In genomic region chr9:79723090-79723489, GRCm38 (mm10) we compare ENCODE assay signal across 8 mouse cellular contexts. TPM values are rescaled to one million over a fixed set of nuclear protein-coding genes. Genes with fewer than 3 reads are reported as not detected.
DNase-seq lines count a peak whose midpoint lies in the region; ATAC-seq and TF ChIP-seq lines count a peak whose summit lies in the region.
"Had no signal": no experiment of that assay in that cellular context is flagged by ENCODE, and none has a peak within 500 bp of the region (broad histone marks: within the 10 kb centered on the region; RNA-seq: fewer than 3 reads in every experiment).

No protein-coding gene starts in this region.

- 31% methylated on average over 5 of the region's 5 CpGs for WGBS in intestine, postnatal 0 days
- 31% methylated on average over 5 of the region's 5 CpGs for WGBS in intestine, embryonic 15.5 days

- TF ChIP-seq CTCF in intestine, postnatal 0 days (IDR thresholded peaks at IDR 0.05; ENCODE audit: low read depth): peak; percentile 81

- no peak overlapping the region for H3K4me3 ChIP-seq in intestine, postnatal 0 days (ENCODE audit: low read depth, low read length)
- no peak overlapping the region for H3K4me3 ChIP-seq in intestine, embryonic 15.5 days (replicated peaks)
- H3K4me3 ChIP-seq: hindbrain, embryonic 15.5 days had no signal

- H3K4me1 ChIP-seq in intestine, postnatal 0 days (replicated peaks; ENCODE audit: control insufficient read depth, insufficient read depth, low read length): no peaks in the 10 kb centered on the region; the same call in 1 of the 2 replicates
- peaks cover 10% of the 10 kb centered on the region; the same call in 1 of the 2 replicates for H3K4me1 ChIP-seq in intestine, embryonic 15.5 days (replicated peaks)

- H3K9ac ChIP-seq in intestine, postnatal 0 days (ENCODE audit: low read depth, low read length): no peak overlapping the region
- no peak overlapping the region for H3K9ac ChIP-seq in intestine, embryonic 15.5 days
- H3K9ac ChIP-seq: hindbrain, embryonic 15.5 days had no signal

- no peak for ATAC-seq in intestine, postnatal 0 days
- ATAC-seq in intestine, embryonic 15.5 days: no peak

- DNase-seq in thymus, postnatal 0 days (ENCODE audit: low spot score): peak; percentile 49
- DNase-seq in thymus, postnatal 14 days: no peak
- peak; percentile 84 for DNase-seq in embryo, embryonic 10.5 days (ENCODE audit: low spot score)
- no peak for DNase-seq in spleen, postnatal 10 days (ENCODE audit: low spot score in 2 of 2)
- DNase-seq in right cerebral cortex, postnatal 36 days (ENCODE audit: low spot score in 2 of 2): no peak

- H3K27me3 ChIP-seq in intestine, postnatal 0 days (replicated peaks; ENCODE audit: control insufficient read depth, insufficient read depth, low read length): peaks cover 29% of the 10 kb centered on the region
- H3K27me3 ChIP-seq in intestine, embryonic 15.5 days (replicated peaks): peaks cover 9% of the 10 kb centered on the region

- no peaks in the 10 kb centered on the region for H3K36me3 ChIP-seq in intestine, postnatal 0 days (ENCODE audit: control insufficient read depth, insufficient read depth)
- no peaks in the 10 kb centered on the region for H3K36me3 ChIP-seq in intestine, embryonic 15.5 days
- H3K36me3 ChIP-seq: hindbrain, embryonic 15.5 days had no signal

- no peaks in the 10 kb centered on the region for H3K9me3 ChIP-seq in intestine, postnatal 0 days (ENCODE audit: control insufficient read depth)
- H3K9me3 ChIP-seq in intestine, embryonic 15.5 days: no peaks in the 10 kb centered on the region
- H3K9me3 ChIP-seq: hindbrain, embryonic 15.5 days had no signal

- no peak overlapping the region for H3K4me2 ChIP-seq in intestine, postnatal 0 days (replicated peaks; ENCODE audit: low read depth)
- H3K4me2 ChIP-seq in intestine, embryonic 15.5 days (replicated peaks): no peak overlapping the region
- H3K4me2 ChIP-seq: hindbrain, embryonic 15.5 days had no signal

- no peak overlapping the region for H3K27ac ChIP-seq in intestine, postnatal 0 days (ENCODE audit: low read depth, low read length)
- H3K27ac ChIP-seq in intestine, embryonic 15.5 days: no peak overlapping the region
- H3K27ac ChIP-seq: hindbrain, embryonic 15.5 days had no signal

RNA-seq across cellular contexts. Expression of gene Col12a1, which starts 4.5 kb away (rescaled TPM):
- polyA plus RNA-seq in intestine, postnatal 0 days (2015; fragmentation: Nextera tagmentation; extraction: Ambion mirVana): 16.6 and 17.0 TPM in 2 replicates
- 35.6 and 36.2 TPM in 2 replicates for polyA plus RNA-seq in intestine, embryonic 15.5 days (2015; fragmentation: Nextera tagmentation; extraction: Ambion mirVana)
- polyA plus RNA-seq in thymus, postnatal 0 days (2015; fragmentation: Nextera tagmentation; extraction: Ambion mirVana): 3.9 and 5.5 TPM in 2 replicates

RNA-seq across cellular contexts. Expression of gene Cox7a2, which starts 36.6 kb away (rescaled TPM):
- 1,275 and 1,366 TPM in 2 replicates for polyA plus RNA-seq in intestine, postnatal 0 days (2015; fragmentation: Nextera tagmentation; extraction: Ambion mirVana)
- 893 and 914 TPM in 2 replicates for polyA plus RNA-seq in intestine, embryonic 15.5 days (2015; fragmentation: Nextera tagmentation; extraction: Ambion mirVana)
- polyA plus RNA-seq in thymus, postnatal 0 days (2015; fragmentation: Nextera tagmentation; extraction: Ambion mirVana): 879 and 918 TPM in 2 replicates

Comparison
In these comparisons a context has a peak if more than half of its experiments do, and no peak if none do; other contexts are left out.
1. DNase-seq: peak in thymus, postnatal 0 days (single experiment) and embryo, embryonic 10.5 days (single experiment); none in thymus, postnatal 14 days (single experiment), spleen, postnatal 10 days (0 of 2) and right cerebral cortex, postnatal 36 days (0 of 2).